Mouse (Mus musculus) ovary, postnatal 36 days (tissue): ENCODE data around the gene Psph.
A peak's percentile ranks its signal among the peaks of the same experiment; 100 is the strongest.
"Not testable (repeated sequence)": the region's sequence is repeated elsewhere in the genome, so short reads cannot be mapped to it uniquely, and the experiment has no call there.

ENCODE experiments used
- DNase-seq: peaks from one replicate; pipeline ENCODE4 v3.0.0; 2022; ENCODE audit warnings: low spot score, mixed read lengths

Psph gene

GRCm38 (mm10) chr5:129786818-129787790 is at the start of gene Psph:
Gene Psph, minus strand, starts transcription at chr5:129787449.
- DNase-seq, result peak; percentile 94

GRCm38 (mm10) chr5:129790591-129790990 is 3.3 kb upstream of the Psph start:
- not testable (repeated sequence) for DNase-seq

GRCm38 (mm10) chr5:129787818-129788593 is 757 bp upstream of the Psph start:
- DNase-seq, result no peak

GRCm38 (mm10) chr5:129786161-129786560 is 1.1 kb downstream of the Psph start:
- DNase-seq, result no peak

DNA sequence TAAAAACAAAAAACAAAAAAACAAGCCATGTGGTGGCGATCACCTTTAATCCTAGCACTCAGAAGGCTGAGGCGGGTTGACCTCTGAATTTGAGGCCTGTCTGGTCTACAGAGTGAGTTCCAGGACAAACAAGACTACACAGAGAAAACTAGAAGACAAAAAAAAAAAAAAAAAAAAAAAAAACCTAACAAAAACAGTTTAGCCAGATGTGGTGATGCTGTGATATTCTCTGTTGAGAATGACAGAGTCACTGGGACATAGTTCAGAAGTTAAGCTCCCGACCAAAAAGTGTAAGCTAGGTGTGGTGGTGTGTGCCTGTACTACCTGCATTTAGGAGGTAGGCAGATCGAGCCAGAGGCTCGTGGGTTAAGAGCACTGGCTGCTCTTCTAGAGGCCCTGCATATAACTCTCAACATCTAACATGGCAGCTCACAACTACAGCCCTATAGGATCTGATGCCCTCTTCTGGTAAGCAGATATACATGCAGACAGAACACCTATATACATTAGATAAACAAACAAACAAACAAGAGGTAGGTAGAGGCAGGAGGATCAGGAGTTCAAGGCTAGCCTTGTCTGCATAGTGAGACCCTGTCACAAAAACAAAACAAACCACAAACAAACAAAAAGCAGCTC is 1.9 kb downstream of the Psph start:
- no peak for DNase-seq

GRCm38 (mm10) chr5:129782211-129782610 is 5.0 kb downstream of the Psph start:
- no peak for DNase-seq

- DNase-seq, result no peak
Observed at GRCm38 (mm10) chr5:129780131-129780530, 7.1 kb downstream of the Psph start.

DNA sequence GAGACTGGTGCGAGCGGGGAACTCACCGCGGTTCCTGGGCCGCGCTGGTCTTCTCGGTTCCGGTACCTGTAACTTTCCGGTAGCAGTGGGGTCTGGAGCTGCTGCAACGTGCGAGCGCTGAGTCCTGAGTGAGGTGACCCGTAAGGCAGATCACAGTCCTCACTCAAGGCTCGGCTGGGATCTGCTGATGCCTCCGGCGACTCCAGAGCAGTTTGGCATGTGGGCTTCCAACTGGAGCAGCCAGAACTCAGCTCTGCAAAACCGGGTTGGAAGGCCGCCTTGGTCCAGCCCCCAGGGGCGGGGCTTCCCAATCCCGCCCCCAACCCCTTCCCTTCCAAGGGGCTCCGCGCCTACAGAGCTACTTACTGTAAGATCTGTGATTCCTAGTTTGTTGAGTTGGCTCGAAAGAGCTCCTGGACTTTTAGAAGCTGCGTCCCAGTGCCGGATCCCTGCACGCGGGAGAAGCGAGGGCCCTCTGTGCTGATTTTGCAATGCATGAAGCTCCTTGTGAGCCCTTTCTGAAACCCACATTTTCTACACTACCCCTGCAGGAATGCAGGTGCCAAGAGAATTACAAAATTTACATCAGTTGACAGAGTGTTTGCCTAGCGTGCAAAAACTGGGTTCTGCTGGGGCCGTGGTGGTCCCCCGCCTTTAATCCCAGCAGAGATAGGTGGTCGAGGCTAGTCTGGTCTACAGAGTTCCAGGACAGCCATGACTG is 8.1 kb downstream of the Psph start:
- peak; percentile 84 for DNase-seq

DNA sequence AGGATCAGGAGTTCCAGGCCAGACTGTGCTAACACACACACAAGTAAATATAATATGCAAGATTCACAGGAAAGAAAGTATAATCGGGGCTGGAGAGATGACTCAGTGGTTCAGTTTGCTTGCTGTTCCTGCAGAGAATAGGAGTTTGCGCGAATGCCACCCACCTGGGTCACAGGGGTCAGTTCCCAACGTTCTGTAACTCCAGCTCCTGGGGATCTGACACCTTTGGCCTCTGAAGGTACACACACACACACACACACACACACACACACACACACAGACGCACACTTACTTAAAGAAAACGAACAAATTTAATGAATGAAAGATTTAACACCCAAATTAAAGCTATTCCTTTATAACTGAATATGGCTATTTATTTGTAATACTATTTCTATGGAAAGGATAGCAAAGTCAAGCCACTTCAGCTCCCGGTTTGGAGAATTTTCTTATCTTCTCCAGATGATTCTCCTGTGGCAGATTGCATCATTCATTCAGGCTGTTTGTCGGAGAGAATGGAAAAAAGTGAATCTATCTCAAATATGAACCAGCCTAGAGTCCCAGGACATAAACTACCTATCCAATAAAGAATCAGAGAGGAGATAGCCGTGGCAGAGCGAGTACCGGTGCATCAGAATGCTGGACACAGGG is 8.8 kb downstream of the Psph start:
- no peak for DNase-seq

- DNase-seq, result no peak
Observed at GRCm38 (mm10) chr5:129774661-129775060, 12.6 kb downstream of the Psph start.

DNA sequence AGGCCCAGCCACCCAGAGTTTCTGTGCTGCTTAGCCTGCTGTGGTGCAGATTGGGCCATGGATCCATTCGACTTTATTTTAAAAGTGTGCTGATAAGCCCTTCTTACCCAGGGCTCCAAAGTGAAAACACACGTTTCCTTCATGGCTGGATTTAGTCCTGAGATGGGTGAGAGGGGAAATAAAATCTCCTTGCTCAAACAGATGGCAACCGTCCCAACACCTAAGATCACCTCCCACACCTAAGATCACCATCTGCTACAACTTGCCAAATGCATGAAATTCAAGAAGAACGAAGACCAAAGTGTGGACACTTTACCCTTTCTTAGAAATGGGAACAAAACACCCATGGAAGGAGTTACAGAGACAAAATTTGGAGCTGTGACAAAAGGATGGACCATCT is 13.9 kb downstream of the Psph start:
- DNase-seq, result not testable (repeated sequence)

DNA sequence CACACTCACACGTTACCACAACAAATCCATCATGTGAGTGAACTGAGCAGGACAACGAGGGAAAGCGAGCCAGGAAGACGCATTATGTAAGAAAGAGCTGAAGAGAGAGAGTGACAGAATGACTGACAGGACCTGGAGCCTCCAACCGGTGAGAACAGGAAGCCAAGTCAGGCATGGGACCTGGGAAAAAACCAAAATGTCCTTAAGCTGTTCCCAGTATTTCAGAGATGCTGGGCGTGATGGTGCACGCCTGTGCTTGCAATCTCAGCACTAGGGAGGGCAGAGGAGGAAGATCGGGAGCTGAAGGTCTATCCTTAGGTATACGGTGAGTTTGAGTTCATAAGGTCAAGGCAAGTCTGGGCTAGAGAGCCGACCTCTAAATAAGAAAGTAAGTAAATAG is 14.8 kb downstream of the Psph start:
- DNase-seq, result no peak

DNA sequence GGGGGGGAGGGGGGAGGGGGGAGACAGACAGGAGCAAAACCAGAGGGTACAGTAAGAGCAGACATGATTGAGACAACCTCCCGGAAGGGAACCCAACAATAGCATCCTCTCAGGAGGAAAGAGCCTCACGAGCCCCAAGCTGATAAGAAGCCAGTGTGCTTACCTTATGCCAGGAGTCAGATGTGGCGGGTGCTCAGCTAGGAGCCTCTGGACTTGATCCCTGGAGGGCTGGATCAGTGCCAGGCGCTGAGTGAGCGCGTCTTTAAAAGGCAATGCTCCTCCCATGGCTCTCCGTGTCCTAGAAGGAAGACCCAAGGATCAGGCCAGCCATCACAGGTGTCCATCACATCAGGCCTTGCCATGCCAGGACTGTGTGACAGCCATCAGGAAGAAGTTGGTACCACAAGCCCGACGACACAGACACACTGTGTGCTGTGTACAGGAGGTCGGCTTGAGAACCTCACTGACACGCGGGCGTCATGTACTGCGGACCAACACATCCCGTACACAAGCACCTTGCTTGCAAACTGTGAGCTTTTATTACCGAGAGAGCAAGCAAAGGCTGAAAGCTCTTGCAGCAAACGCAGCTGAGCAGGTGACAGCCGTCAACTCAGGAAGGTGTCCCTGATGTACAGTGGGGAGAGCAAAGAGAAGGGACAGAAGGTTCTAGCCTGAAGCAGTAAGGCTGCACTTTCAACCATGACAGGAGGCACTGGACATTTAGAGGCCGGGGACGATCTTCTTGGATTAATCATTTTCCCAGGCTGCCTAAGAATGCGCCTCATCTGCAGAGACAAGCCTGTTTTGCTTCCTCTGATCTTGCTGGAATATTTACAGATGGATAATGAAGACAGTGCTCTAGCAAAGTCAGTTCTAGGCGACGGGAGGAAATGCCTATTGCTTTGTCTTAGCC is 16.6 kb downstream of the Psph start:
- DNase-seq, result no peak

- DNase-seq, result no peak
Observed at GRCm38 (mm10) chr5:129761865-129762540, 25.2 kb downstream of the Psph start.

DNA sequence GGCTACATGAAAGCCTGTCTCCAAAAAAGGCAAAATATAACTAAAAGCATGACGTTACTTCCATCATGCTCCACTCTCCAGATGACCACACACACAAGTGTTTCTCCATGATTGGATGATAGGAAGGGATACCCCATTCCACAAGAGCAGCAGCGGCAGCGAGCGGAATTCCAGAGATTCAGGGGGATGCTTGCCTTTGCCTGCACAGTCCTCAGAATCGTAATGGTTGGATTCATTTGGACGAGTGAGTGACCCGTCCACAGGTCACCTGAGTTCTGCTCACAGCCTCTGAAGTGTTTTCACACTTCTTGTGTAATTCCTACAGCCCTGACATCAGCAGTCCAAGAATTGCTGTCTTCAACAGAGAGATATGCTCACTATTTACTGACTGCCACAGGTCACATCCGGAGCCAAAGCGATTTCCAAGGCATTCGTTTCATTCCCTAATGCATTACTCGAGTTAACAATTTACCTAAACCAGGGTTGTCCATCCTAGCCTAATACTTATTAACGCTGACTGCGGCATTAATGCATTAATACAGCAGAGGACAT is 27.2 kb downstream of the Psph start:
- no peak for DNase-seq

- no peak for DNase-seq
Observed at GRCm38 (mm10) chr5:129756886-129757285, 30.4 kb downstream of the Psph start.

DNA sequence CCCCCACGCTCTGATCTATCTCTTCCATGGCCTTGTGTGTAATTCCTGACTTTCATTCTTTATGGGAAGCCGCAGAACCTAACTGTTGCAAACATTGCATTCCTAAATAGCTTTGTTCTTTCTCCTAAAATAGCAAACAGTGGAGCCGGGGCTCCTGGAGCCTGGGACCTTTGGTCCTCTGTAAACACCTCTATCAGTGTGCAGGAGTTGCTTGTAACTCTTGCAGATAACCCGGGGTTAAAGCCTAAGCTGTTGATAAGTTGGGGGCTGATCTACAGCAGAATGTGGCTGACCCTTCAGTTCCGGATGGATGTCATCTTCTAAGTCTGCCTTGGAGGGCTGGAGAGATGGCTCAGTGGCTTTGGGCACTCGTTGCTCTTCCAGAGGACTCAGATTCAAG is 43.2 kb downstream of the Psph start:
- no peak for DNase-seq

GRCm38 (mm10) chr5:129742903-129743488 is 44.3 kb downstream of the Psph start:
- no peak for DNase-seq

DNA sequence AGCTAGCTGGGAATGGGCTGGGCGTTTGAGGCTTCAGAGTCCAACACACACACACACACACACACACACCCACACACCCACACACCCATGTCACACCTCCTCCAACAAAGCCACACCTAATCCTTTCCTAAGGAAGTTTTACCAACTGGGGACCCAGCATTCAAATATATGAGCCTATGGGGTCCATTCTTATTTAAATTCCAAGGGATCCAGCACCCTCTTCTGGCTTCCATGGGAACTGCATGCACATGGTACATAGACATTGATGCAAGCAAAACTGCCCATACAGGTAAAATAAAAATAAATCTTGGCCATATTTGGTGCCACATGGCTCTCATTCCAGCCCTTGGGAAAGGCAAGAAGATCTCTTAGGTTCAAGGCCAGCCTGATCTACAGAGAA is 46.3 kb downstream of the Psph start:
- DNase-seq, result no peak
